Mouse (Mus musculus) thymus, adult 2 months (tissue): Measurements from ENCODE around the gene D430042O09Rik.

Experiments
- CTCF ChIP-seq: fragments of 200-500 bp; IDR thresholded peaks from 2 replicates; pipeline ENCODE4 v1.5.1; 2012; ENCODE audit warnings: mild to moderate bottlenecking, control low read depth, low read length, moderate library complexity, borderline replicate concordance; ENCODE audit not compliant: control insufficient read depth, poor library complexity, insufficient read depth; ENCODE audit errors: extremely low read depth
- POLR2A ChIP-seq: fragments of 200-500 bp; IDR thresholded peaks from 2 replicates; pipeline ENCODE4 v1.6.1; 2012; ENCODE audit warnings: mild to moderate bottlenecking, low read length, control low read depth, moderate library complexity; ENCODE audit not compliant: control insufficient read depth, poor library complexity, insufficient read depth; ENCODE audit errors: extremely low read depth

GRCm38 (mm10) chr7:125818301-125818712 is 110.6 kb downstream of the D430042O09Rik start:
- TF ChIP-seq POLR2A (no peak), CTCF (no peak)
